Mouse (Mus musculus): ENCODE data around the gene Spag16.

Spag16 gene

GRCm38 (mm10) chr1:70082208-70082878 lies 255.6 kb downstream of the Spag16 start:
- DNase-seq (ENCODE audit: low read depth, low spot score): no peak

GRCm38 (mm10) chr1:70104683-70105082 lies 277.9 kb downstream of the Spag16 start:
- DNase-seq (ENCODE audit: low read depth, low spot score): no peak

- no peak for DNase-seq (ENCODE audit: low read depth, low spot score)
Measured at GRCm38 (mm10) chr1:70116212-70116982, 289.6 kb downstream of the Spag16 start.

GRCm38 (mm10) chr1:70128035-70128434 lies 301.3 kb downstream of the Spag16 start:
- no peak for DNase-seq (ENCODE audit: low read depth, low spot score)

GRCm38 (mm10) chr1:70135547-70135946 lies 308.8 kb downstream of the Spag16 start:
- DNase-seq (ENCODE audit: low read depth, low spot score): no peak

- DNase-seq (ENCODE audit: low read depth, low spot score): no peak
Measured at GRCm38 (mm10) chr1:70165343-70166158, 338.8 kb downstream of the Spag16 start.

- no peak for DNase-seq (ENCODE audit: low read depth, low spot score)
Measured at GRCm38 (mm10) chr1:70180123-70180741, 353.5 kb downstream of the Spag16 start.

- no peak for DNase-seq (ENCODE audit: low read depth, low spot score)
Measured at GRCm38 (mm10) chr1:70264815-70265214, 438.0 kb downstream of the Spag16 start.

- no peak for DNase-seq (ENCODE audit: low read depth, low spot score)
Measured at GRCm38 (mm10) chr1:70265920-70266505, 439.2 kb downstream of the Spag16 start.

- DNase-seq (ENCODE audit: low read depth, low spot score): no peak
Measured at GRCm38 (mm10) chr1:70270139-70270538, 443.4 kb downstream of the Spag16 start.

- no peak for DNase-seq (ENCODE audit: low read depth, low spot score)
Measured at GRCm38 (mm10) chr1:70272753-70273152, 446.0 kb downstream of the Spag16 start.

- no peak for DNase-seq (ENCODE audit: low read depth, low spot score)
Measured at GRCm38 (mm10) chr1:70279296-70279695, 452.5 kb downstream of the Spag16 start.

GRCm38 (mm10) chr1:70283388-70283787 lies 456.6 kb downstream of the Spag16 start:
- DNase-seq (ENCODE audit: low read depth, low spot score): no peak

- no peak for DNase-seq (ENCODE audit: low read depth, low spot score)
Measured at GRCm38 (mm10) chr1:70284140-70284539, 457.4 kb downstream of the Spag16 start.

GRCm38 (mm10) chr1:70316128-70316765 lies 489.5 kb downstream of the Spag16 start:
- DNase-seq (ENCODE audit: low read depth, low spot score): no peak

- no peak for DNase-seq (ENCODE audit: low read depth, low spot score)
Measured at GRCm38 (mm10) chr1:70320951-70321350, 494.2 kb downstream of the Spag16 start.

GRCm38 (mm10) chr1:70346179-70346578 lies 519.4 kb downstream of the Spag16 start:
- no peak for DNase-seq (ENCODE audit: low read depth, low spot score)

- no peak for DNase-seq (ENCODE audit: low read depth, low spot score)
Measured at GRCm38 (mm10) chr1:70351371-70351770, 524.6 kb downstream of the Spag16 start.

GRCm38 (mm10) chr1:70354014-70354413 lies 527.2 kb downstream of the Spag16 start:
- no peak for DNase-seq (ENCODE audit: low read depth, low spot score)

GRCm38 (mm10) chr1:70371721-70372120 lies 545.0 kb downstream of the Spag16 start:
- no peak for DNase-seq (ENCODE audit: low read depth, low spot score)

- no peak for DNase-seq (ENCODE audit: low read depth, low spot score)
Measured at GRCm38 (mm10) chr1:70380096-70380495, 553.3 kb downstream of the Spag16 start.
